Mouse (Mus musculus) brain, adult 2 months (tissue): ENCODE data around the gene Hoxa1.

Source experiments
- DNase-seq: peaks from one replicate; pipeline ENCODE4 v3.0.0; 2011; ENCODE audit warnings: low read depth, low spot score

The Hoxa1 gene

GRCm38 (mm10) chr6:52189909-52190308 lies 31.8 kb upstream of the Hoxa1 start:
- DNase-seq: no peak

DNA sequence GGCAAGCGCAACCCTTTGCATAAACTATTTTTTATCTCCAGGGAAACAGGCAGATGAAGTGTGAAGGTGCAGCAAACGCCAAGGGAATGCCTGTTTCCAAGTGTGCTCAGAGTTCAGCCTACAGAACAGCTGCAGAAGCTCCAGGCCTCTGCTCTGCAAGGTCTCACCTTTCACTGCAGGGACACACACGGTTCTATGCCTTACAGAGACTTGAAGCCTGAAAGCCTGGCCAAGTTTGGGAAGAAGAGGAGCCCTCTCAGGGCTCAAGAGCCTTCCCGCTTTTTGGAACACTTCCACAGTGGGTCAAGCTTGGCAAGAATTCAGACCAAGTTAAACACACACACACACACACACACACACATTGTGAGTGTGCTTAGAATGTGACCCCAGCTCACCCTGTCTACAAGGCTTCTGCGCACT lies 31.1 kb upstream of the Hoxa1 start:
- no peak for DNase-seq

GRCm38 (mm10) chr6:52186500-52186899 lies 28.4 kb upstream of the Hoxa1 start:
- no peak for DNase-seq

- DNase-seq: no peak
Measured at GRCm38 (mm10) chr6:52185834-52186233, 27.7 kb upstream of the Hoxa1 start.

GRCm38 (mm10) chr6:52185222-52185621 lies 27.1 kb upstream of the Hoxa1 start:
- no peak for DNase-seq

DNA sequence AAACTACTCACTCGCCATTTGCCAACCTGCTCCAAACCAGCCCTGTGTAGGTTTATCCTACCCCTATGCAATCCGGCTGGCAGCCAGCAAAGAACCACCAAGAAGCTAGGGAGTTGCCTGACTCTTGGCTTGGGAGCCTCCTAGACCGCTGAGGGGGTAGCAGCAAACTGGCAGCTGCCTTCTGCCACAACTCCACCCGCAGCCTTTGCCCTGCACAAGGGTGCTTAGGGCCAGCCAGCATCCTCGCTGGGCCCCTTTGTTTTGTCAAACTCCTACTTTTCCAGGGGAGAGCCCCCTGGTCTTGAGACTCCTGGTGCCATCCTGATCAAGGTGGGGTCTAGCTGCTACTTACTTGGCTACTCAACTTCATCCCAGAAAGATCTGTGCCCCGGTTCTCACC lies 26.6 kb upstream of the Hoxa1 start:
- no peak for DNase-seq

- no peak for DNase-seq
Measured at GRCm38 (mm10) chr6:52183311-52184080, 25.4 kb upstream of the Hoxa1 start.

DNA sequence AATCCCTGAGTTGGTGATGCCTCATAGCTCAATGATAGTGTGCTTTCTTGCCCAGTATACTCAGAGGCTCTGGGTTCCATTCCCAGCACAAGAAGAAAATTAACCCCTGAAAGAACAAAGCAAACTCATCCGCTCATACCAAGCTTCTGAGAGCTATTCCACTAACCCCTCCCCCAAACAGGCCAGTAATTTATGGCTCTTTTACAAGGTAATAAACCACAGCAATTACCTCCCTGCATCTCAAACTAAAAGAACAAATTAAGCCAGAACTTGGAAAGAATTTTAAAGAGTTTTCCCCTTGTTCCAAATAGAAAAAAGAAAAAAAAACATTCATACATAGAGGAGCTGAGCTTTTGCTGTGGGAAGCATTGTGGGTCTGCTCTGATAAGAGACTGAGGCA lies 24.7 kb upstream of the Hoxa1 start:
- no peak for DNase-seq

DNA sequence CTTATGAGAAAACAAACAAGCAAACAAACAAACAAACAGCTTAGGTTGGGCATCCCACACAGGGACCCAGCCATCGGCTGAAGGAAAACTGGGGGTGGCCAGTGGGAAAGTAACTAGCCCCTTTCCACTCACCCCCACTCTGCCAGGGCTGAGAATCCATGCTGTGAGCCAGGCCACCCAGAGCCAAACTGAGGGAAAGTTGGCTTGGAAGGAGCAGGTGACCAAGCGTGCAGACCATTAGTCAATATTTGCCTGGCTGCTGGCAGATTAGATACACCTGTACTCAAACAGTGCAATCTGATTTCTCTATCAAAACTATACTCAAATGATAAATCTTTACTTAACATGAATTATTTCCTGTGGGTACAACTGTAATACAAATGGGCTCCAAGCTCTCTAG lies 23.9 kb upstream of the Hoxa1 start:
- no peak for DNase-seq

GRCm38 (mm10) chr6:52180726-52181125 lies 22.6 kb upstream of the Hoxa1 start:
- DNase-seq: no peak

- no peak for DNase-seq
Measured at GRCm38 (mm10) chr6:52180213-52180710, 22.1 kb upstream of the Hoxa1 start.

GRCm38 (mm10) chr6:52179690-52180089 lies 21.6 kb upstream of the Hoxa1 start:
- DNase-seq: no peak

GRCm38 (mm10) chr6:52178918-52179665 lies 21.0 kb upstream of the Hoxa1 start:
- DNase-seq: no peak

DNA sequence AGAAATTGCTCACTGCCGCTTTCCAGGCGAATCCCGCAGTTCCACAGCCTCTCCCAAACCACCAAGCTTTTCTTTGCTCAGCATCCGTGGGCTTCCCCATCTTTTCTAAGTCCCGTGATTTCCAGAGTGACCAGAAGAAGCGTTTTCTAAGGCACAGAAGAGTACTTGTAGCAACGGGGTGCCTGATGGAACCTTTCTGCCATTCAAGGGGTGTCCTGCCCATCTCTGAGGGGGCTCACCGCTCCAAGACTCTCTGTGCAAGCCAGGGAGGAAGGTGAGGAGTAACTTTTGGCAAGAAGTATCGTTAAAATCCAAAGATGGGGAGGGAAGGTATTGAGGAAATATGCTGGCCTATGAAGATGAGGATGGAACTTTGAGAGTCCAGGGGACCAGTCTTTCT lies 19.7 kb upstream of the Hoxa1 start:
- DNase-seq: no peak

GRCm38 (mm10) chr6:52177061-52177735 lies 19.1 kb upstream of the Hoxa1 start, which contains the start of gene 5730596B20Rik:
Gene 5730596B20Rik (plus strand): TSS chr6:52177498.
- no peak for DNase-seq

GRCm38 (mm10) chr6:52176391-52176790 lies 18.3 kb upstream of the Hoxa1 start:
- DNase-seq: no peak

- DNase-seq: no peak
Measured at GRCm38 (mm10) chr6:52175864-52176263, 17.7 kb upstream of the Hoxa1 start.

DNA sequence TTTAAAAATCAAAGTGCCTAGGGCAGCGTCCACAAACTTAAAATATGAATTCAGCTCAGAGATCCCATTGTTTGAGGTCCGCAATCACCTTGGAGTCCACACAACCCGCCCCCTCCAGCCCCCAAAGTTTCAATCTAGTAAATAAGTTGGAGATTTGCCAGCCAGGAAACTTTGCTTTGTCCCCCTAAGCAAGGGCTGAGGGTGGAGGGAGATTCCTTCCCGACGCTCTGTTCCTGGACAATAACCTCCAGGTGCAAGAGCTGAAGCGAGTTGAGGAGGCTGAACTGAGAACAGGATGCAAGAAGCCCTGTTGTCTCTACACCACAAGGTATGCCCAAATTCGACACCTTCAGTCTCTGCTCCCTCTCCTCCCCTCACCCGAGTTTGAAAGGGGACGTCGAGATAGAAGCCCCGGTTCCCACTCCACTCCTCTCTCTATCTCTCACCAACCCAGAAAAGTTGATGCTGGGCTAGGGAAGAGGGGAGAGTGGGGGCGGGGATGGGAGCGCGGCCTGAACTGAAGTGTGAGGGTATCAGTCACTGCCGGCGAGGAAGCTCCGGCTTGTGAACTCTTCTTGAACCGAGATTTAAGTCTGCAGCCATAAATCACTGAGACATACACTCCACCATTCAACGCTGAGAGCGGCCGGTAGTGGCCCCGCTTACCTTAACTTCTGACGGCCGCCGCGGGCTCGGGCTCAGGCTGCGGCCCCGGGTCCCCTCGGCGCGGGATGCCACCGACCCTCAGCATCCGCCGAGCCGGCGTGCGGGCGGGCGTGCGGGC lies 17.0 kb upstream of the Hoxa1 start:
- no peak for DNase-seq

DNA sequence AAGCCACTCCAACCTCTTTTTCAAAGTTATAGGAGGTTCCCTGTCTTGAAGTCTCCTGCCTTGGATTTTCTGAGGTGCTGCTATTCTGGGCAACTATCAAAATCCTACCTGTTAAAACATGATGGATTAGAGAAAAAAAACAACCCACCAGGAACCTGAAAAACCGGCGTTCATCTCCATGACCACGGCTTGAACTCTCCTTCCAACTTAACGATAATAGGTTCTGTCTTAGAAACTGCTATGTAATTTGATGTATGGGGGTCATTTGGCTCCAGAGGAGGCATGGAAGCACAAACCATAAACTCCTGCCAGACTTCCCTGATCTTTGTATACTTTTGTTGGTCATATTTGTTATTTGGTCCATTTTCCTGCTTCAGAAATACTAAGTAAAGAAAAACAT lies 15.5 kb upstream of the Hoxa1 start:
- DNase-seq: no peak

- DNase-seq: peak; percentile 38
Measured at GRCm38 (mm10) chr6:52172501-52172900, 14.4 kb upstream of the Hoxa1 start.

GRCm38 (mm10) chr6:52171938-52172337 lies 13.8 kb upstream of the Hoxa1 start:
- no peak for DNase-seq
